ENCODE assay signal across 9 mouse cellular contexts in the genomic region with DNA sequence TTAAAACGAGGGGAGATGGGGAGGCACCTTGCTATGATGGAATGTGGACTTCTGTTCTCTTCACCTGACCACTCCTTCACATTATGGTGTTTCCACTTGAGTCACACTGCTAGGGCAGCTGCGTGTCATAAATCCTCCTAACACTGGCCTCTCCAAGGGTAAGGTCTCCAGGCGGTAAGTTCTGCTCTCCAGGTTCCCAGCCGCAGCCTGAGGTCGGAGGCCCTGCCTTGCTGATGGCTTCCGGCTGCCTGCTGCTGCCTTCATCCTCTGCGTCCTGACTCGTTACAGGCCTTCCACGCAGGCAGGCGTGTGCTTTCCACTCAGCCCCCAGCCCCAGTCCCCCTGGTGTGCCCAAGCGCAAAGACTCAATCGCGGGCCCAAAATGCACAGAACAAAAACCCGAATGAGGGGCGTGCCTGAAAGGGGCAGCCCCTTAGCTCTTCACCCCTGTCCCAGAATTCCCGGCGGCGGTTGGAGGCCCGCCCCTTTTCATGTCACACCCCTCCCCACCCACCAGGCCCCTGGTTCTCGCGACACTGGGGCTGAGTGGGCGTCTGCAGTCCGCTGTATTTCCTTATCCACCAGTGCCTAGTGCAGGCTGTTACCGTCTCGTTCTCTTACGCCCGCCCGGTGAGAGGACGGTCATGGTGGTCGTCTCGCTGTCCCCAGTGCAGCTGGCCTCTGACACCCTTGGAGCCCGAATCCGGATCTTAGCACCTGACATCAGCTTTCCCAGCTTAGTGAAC. TPM values are rescaled to one million over a fixed set of nuclear protein-coding genes. Genes with fewer than 3 reads are reported as not detected.
A peak's percentile ranks its signal among the peaks of the same experiment; 100 is the strongest.
DNase-seq lines count a peak whose midpoint lies in the region; ATAC-seq and TF ChIP-seq lines count a peak whose summit lies in the region.
"Had no signal": no experiment of that assay in that cellular context is flagged by ENCODE, and none has a peak within 500 bp of the region (broad histone marks: within the 10 kb centered on the region; RNA-seq: fewer than 3 reads in every experiment).

A gene (minus strand): TSS at position 464 of the 746 bp plus-strand sequence.

- H3K4me2 ChIP-seq in embryonic facial prominence, embryonic 15.5 days (replicated peaks): peak within 1 kb of the TSS; percentile 78
- peak within 1 kb of the TSS; percentile 68 for H3K4me2 ChIP-seq in limb, embryonic 14.5 days (replicated peaks; ENCODE audit: low read depth, low read length, severe bottlenecking)
- H3K4me2 ChIP-seq in midbrain, postnatal 0 days (ENCODE audit: low read depth, low read length, poor library complexity, severe bottlenecking): peak within 1 kb of the TSS; percentile 65

- H3K4me1 ChIP-seq in bone marrow, adult 2 months (ENCODE audit: control insufficient read depth, insufficient read depth, low read length): no peaks in the 10 kb centered on the region; the same call in 1 of the 2 replicates
- peaks cover 4% of the 10 kb centered on the region; the same call in 1 of the 2 replicates for H3K4me1 ChIP-seq in embryonic facial prominence, embryonic 15.5 days
- peaks cover 4% of the 10 kb centered on the region; the same call in 1 of the 2 replicates for H3K4me1 ChIP-seq in limb, embryonic 14.5 days (ENCODE audit: control insufficient read depth, insufficient read depth, low read length)
- H3K4me1 ChIP-seq in midbrain, postnatal 0 days (ENCODE audit: insufficient read depth, low read length): 0 out of 2 replicates have a peak, but pooled peaks cover 2% of the 10 kb centered on the region

- peak; percentile 94 for DNase-seq in 3T3-L1 (ENCODE audit: low read depth, low spot score)
- peak; percentile 88 for DNase-seq in heart, adult 8-10 months (ENCODE audit: low spot score)
- peak; percentile 90 for DNase-seq in kidney, adult 9 months
- peak; percentile 93 for DNase-seq in limb, embryonic 14.5 days (ENCODE audit: low spot score)
- peak; percentile 96 for DNase-seq in midbrain, postnatal 0 days (ENCODE audit: low spot score)
- DNase-seq in spleen, postnatal 14 days (ENCODE audit: low spot score in 2 of 2): peak; percentile 74 to 89

- peak within 1 kb of the TSS; percentile 98 for H3K4me3 ChIP-seq in bone marrow, adult 2 months (replicated peaks; ENCODE audit: control insufficient read depth, low read depth, low read length)
- peak within 1 kb of the TSS; percentile 74 for H3K4me3 ChIP-seq in embryonic facial prominence, embryonic 15.5 days (replicated peaks)
- peak within 1 kb of the TSS; percentile 66 for H3K4me3 ChIP-seq in limb, embryonic 14.5 days (replicated peaks; ENCODE audit: low read length)
- peak within 1 kb of the TSS; percentile 52 for H3K4me3 ChIP-seq in midbrain, postnatal 0 days (ENCODE audit: low read depth, low read length)

- ATAC-seq in embryonic facial prominence, embryonic 15.5 days (ENCODE audit: insufficient number of reproducible peaks, low FRiP score, low TSS enrichment, low read depth): peak; percentile 97
- peak; percentile 99 for ATAC-seq in limb, embryonic 14.5 days (ENCODE audit: low FRiP score, low read depth)
- peak; percentile 99 for ATAC-seq in midbrain, postnatal 0 days (ENCODE audit: low FRiP score)
- ATAC-seq: Patski had no signal

- no peak for TF ChIP-seq CTCF in bone marrow, adult 2 months (IDR thresholded peaks at IDR 0.05; ENCODE audit: control insufficient read depth, insufficient read depth, low read length)
- no peak for TF ChIP-seq CTCF in midbrain, postnatal 0 days (IDR thresholded peaks at IDR 0.05)

- H3K9ac ChIP-seq in embryonic facial prominence, embryonic 15.5 days: peak within 1 kb of the TSS; percentile 73
- peak within 1 kb of the TSS; percentile 71 for H3K9ac ChIP-seq in limb, embryonic 14.5 days (ENCODE audit: low read depth, low read length, severe bottlenecking)
- peak within 1 kb of the TSS; percentile 85 for H3K9ac ChIP-seq in midbrain, postnatal 0 days (replicated peaks; ENCODE audit: low read length, poor library complexity, severe bottlenecking)

- no peaks in the 10 kb centered on the region for H3K27me3 ChIP-seq in embryonic facial prominence, embryonic 15.5 days
- H3K27me3 ChIP-seq in limb, embryonic 14.5 days (ENCODE audit: control insufficient read depth, insufficient read depth, low read length): no peaks in the 10 kb centered on the region
- no peaks in the 10 kb centered on the region for H3K27me3 ChIP-seq in midbrain, postnatal 0 days (ENCODE audit: insufficient read depth, low read length)
- H3K27me3 ChIP-seq: Patski had no signal

- peak; percentile 94 for TF ChIP-seq POLR2A in bone marrow, adult 2 months (IDR thresholded peaks at IDR 0.05; ENCODE audit: borderline replicate concordance, control insufficient read depth, low read depth, low read length)
- peak; percentile 89; the same call in 1 of the 2 replicates for TF ChIP-seq POLR2A in limb, embryonic 14.5 days (IDR thresholded peaks at IDR 0.05; ENCODE audit: borderline replicate concordance, extremely low read depth, insufficient read depth, insufficient read length)

- H3K9me3 ChIP-seq in embryonic facial prominence, embryonic 15.5 days (replicated peaks): peaks cover 7% of the 10 kb centered on the region; the same call in 1 of the 2 replicates
- peaks cover 19% of the 10 kb centered on the region for H3K9me3 ChIP-seq in limb, embryonic 14.5 days (ENCODE audit: control insufficient read depth, low read length)
- 0 out of 2 replicates have a peak, but pooled peaks cover 7% of the 10 kb centered on the region for H3K9me3 ChIP-seq in midbrain, postnatal 0 days (ENCODE audit: low read length)

- H3K27ac ChIP-seq in bone marrow, adult 2 months (ENCODE audit: control insufficient read depth, insufficient read depth, low read depth, low read length, poor library complexity): peak within 1 kb of the TSS; percentile 80
- H3K27ac ChIP-seq in embryonic facial prominence, embryonic 15.5 days (replicated peaks): peak within 1 kb of the TSS; percentile 87
- H3K27ac ChIP-seq in limb, embryonic 14.5 days (replicated peaks; ENCODE audit: low read depth, low read length): peak within 1 kb of the TSS; percentile 88
- H3K27ac ChIP-seq in midbrain, postnatal 0 days (ENCODE audit: low read depth, low read length): peak within 1 kb of the TSS; percentile 96

- under 1% methylated on average over 33 of the region's 33 CpGs for WGBS in bone marrow, adult 2 months
- WGBS in embryonic facial prominence, embryonic 15.5 days: under 1% methylated on average over 33 of the region's 33 CpGs
- WGBS in limb, embryonic 14.5 days: under 1% methylated on average over 33 of the region's 33 CpGs
- WGBS in midbrain, postnatal 0 days: under 1% methylated on average over 33 of the region's 33 CpGs

- H3K36me3 ChIP-seq in embryonic facial prominence, embryonic 15.5 days: peaks cover 27% of the 10 kb centered on the region
- H3K36me3 ChIP-seq in limb, embryonic 14.5 days (ENCODE audit: control insufficient read depth, insufficient read depth, low read length): peaks cover 27% of the 10 kb centered on the region
- peaks cover 9% of the 10 kb centered on the region for H3K36me3 ChIP-seq in midbrain, postnatal 0 days (ENCODE audit: insufficient read depth, low read length)

RNA-seq across cellular contexts. Expression of the gene that starts here (rescaled TPM):
- 7.2 and 12.4 TPM in 2 replicates for polyA plus RNA-seq in bone marrow, adult 2 months (2011; ENCODE audit: insufficient read depth, insufficient read length, low replicate concordance, missing spikeins)
- 25.9 and 26.4 TPM in 2 replicates for polyA plus RNA-seq in embryonic facial prominence, embryonic 15.5 days (2015; fragmentation: Nextera tagmentation; extraction: Ambion mirVana)
- total RNA-seq in heart, adult 8-10 months (2022): 1 to 10 TPM; 2.6 to 3.4 (median 2.9) TPM
- 19.5 and 25.4 TPM in 2 replicates for polyA plus RNA-seq in limb, embryonic 14.5 days (2012; rRNA removed)
- polyA plus RNA-seq in limb, embryonic 14.5 days (2014; fragmentation: Nextera tagmentation; extraction: Ambion mirVana): 24.8 and 25.2 TPM in 2 replicates
- 11.1 and 13.6 TPM in 2 replicates for total RNA-seq in midbrain, postnatal 0 days (2014; rRNA removed)
- polyA plus RNA-seq in midbrain, postnatal 0 days (2015; fragmentation: Nextera tagmentation; extraction: Ambion mirVana): 13.4 and 14.5 TPM in 2 replicates

Comparison
In these comparisons a context has a peak if more than half of its experiments do, and no peak if none do; other contexts are left out.
1. Peak in every context shown above with its lines: DNase-seq, ATAC-seq, H3K4me3 ChIP-seq and H3K27ac ChIP-seq.